Mouse (Mus musculus): ENCODE measurements around the gene Sergef. TPM values are rescaled to one million over a fixed set of nuclear protein-coding genes. Genes with fewer than 3 reads are reported as not detected.

The Sergef gene
- total RNA-seq (2023), result 1 to 10 TPM; 5.4 to 9.0 TPM

DNA sequence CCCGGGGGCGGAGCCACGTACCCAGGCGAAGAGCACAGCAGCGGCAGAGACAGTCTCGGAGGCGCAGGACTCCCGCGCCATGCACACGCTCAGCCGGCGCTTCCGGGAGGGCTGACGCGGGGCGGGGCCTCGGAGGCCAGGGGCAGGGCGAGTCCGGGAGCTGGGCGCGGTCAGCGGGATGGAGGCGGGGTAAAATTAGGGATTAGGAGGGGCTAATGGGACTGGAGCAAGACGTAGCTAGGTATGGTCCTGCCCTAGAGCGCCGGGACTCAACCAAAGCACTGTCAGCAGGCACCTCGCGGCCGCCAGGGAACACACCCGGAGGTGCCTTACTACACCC, at the start of gene Sergef:
Sergef (minus strand) TSS at position 116 of the 340 bp plus-strand sequence.

DNA sequence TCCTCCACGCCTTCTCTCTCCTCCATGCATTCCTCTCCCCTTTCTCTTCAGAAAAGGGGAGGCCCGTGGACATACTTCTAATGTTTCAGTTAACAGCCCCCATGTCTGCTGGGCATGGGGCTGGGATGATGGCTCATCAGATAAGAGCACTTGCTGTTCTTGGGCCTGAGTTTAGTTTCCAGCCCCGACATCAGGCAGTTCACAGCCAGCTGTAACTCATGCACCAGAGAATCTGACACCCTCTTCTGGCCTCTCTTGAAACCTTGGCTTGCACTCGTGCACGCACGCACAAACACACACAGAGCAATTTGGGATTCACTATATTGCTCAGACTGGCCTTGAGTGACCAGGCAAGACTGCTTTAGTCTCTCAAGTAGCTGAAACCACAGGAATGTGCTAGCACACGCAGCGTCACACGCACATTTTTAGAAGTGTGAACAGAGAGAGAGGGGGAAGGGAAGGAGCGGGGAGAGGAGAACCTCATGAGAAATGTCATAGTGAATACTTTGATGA, 32.6 kb upstream of the Sergef start, which contains the start of gene Tph1:
Tph1 (minus strand) TSS at position 378 of the 513 bp plus-strand sequence.

DNA sequence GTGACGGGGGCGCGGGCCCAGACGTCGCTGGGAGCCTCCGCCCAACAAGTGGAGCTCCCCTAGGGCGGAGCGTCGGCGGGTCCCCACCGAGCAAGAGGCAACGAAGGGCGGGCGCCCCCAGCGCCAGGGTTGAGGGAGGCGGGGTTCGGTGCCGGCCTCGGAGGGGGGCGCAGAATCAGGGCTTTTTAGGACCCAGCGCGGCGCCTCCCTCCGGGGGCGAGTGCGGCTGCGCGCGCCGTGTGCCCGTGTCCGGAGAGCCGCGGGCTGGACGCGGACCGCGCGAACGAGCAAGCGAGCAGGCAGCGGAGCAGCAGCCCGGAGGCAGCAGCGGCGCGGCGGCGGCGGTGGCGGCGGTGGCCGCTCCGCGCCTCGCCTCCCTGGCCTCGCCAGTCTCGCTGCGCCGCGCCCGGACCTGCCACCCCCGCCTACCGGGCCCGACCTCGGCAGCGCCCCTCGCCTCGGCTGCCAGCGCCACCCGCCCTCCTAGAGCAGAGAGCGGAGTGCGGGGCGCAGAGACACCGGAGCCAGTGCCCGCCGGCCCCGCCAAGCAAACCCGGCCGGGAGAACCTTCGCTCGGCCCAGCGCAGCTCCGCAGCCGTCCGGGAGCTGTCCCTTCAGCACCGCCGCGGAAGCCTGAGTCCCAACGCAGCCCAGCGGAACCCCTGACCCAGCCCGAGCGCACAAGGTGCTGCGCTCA, 243.2 kb downstream of the Sergef start, which contains the start of gene Kcnc1:
Kcnc1 (plus strand) TSS at position 267 of the 697 bp plus-strand sequence.

Other genes starting within 250 kb of the Sergef start
- under 1 TPM in 1 of 2 experiments, not detected in 1; 0.09 TPM for gene Kcnc1, start 243.3 kb downstream of the Sergef start, total RNA-seq (2023)
- gene Tph1, start 32.7 kb upstream of the Sergef start, total RNA-seq (2023), result not detected
- 1 to 10 TPM; 7.4 to 7.7 TPM for gene Saal1, start 70.9 kb upstream of the Sergef start, total RNA-seq (2023)
- gene Saa3, start 75.9 kb upstream of the Sergef start, total RNA-seq (2023), result under 1 TPM; 0.90 to 0.95 TPM
- not detected for gene Saa4, start 92.8 kb upstream of the Sergef start, total RNA-seq (2023)
- gene Saa1, start 103.2 kb upstream of the Sergef start, total RNA-seq (2023), result not detected
- not detected for gene Saa2, start 112.0 kb upstream of the Sergef start, total RNA-seq (2023)
- gene Hps5, start 156.3 kb upstream of the Sergef start, total RNA-seq (2023), result 10 to 100 TPM; 31.7 to 35.9 TPM
- 10 to 100 TPM; 21.3 to 29.0 TPM for gene Gtf2h1, start 156.3 kb upstream of the Sergef start, total RNA-seq (2023)
- gene Ldha, start 201.7 kb upstream of the Sergef start, total RNA-seq (2023), result 100 to 1,000 TPM; 378 to 384 TPM
- gene Ldhc, start 221.4 kb upstream of the Sergef start, total RNA-seq (2023), result under 1 TPM; 0.75 to 0.77 TPM

Measured in neutrophil, adult 83 days (primary cell).